Mouse (Mus musculus) limb, embryonic 12.5 days (tissue): ENCODE results near the gene Cstf1. TPM values are rescaled to one million over a fixed set of nuclear protein-coding genes. Genes with fewer than 3 reads are reported as not detected.

Experiments used
- ATAC-seq: fragments of 200-750 bp; cut with Nextera tagmentation; 2 replicates; pipeline ENCODE4 v1.8.0; 2017; ENCODE audit warnings: low read depth, moderate TSS enrichment; ENCODE audit not compliant: insufficient number of reproducible peaks, insufficient read depth, low FRiP score, low TSS enrichment
- H3K27ac ChIP-seq: fragments of 300-500 bp; sonication (generic); 2 replicates; pipeline ENCODE4 v1.5.1; 2016; ENCODE audit warnings: mild to moderate bottlenecking, moderate library complexity
- H3K27me3 ChIP-seq: fragments of 300-500 bp; sonication (generic); 2 replicates; pipeline ENCODE4 v1.6.1; 2016; ENCODE audit warnings: mild to moderate bottlenecking, moderate library complexity
- H3K36me3 ChIP-seq: fragments of 300-500 bp; sonication (generic); 2 replicates; pipeline ENCODE4 v1.6.1; 2016; ENCODE audit warnings: mild to moderate bottlenecking, moderate library complexity
- H3K4me1 ChIP-seq: fragments of 300-500 bp; sonication (generic); replicated peaks from 2 replicates; pipeline ENCODE4 v1.6.1; 2016
- H3K4me2 ChIP-seq: fragments of 300-500 bp; sonication (generic); 2 replicates; pipeline ENCODE4 v1.6.1; 2016; ENCODE audit warnings: mild to moderate bottlenecking, moderate library complexity
- H3K4me3 ChIP-seq: fragments of 300-500 bp; sonication (generic); replicated peaks from 2 replicates; pipeline ENCODE4 v1.5.1; 2016; ENCODE audit warnings: mild to moderate bottlenecking
- H3K9ac ChIP-seq: fragments of 300-500 bp; sonication (generic); replicated peaks from 2 replicates; pipeline ENCODE4 v1.6.1; 2016; ENCODE audit warnings: mild to moderate bottlenecking, moderate library complexity
- H3K9me3 ChIP-seq: fragments of 300-500 bp; sonication (generic); 2 replicates; pipeline ENCODE4 v1.6.1; 2016; ENCODE audit warnings: mild to moderate bottlenecking, moderate library complexity
- WGBS: fragments of 180-500 bp; shearing (Covaris S2); methylation state at CpG from one replicate; pipeline ENCODE4 v1.1.7; 2016; 5-methylcytosine and 5-hydroxymethylcytosine counted together
- polyA plus RNA-seq: library from polyadenylated mRNA; unstranded; fragments of >200 nt; fragmentation: Nextera tagmentation; extraction: Ambion mirVana; gene quantifications from 2 replicates; pipeline ENCODE4 v1.2.1, GENCODE M21; 2016

Cstf1 gene
- 48.8 and 52.4 TPM in 2 replicates for polyA plus RNA-seq

- peak within 1 kb of the TSS; percentile 87 for H3K4me2 ChIP-seq
- ATAC-seq, result peak; percentile 98
- H3K36me3 ChIP-seq, result peaks cover 60% of the 10 kb centered on the region
- H3K4me1 ChIP-seq, result peaks cover 30% of the 10 kb centered on the region
- peak within 1 kb of the TSS; percentile 87 for H3K27ac ChIP-seq
- peak within 1 kb of the TSS; percentile 91 for H3K4me3 ChIP-seq
- H3K9ac ChIP-seq, result peak within 1 kb of the TSS; percentile 91
- WGBS, result under 1% methylated on average over 66 of the region's 66 CpGs
- no peaks in the 10 kb centered on the region for H3K9me3 ChIP-seq
- no peaks in the 10 kb centered on the region for H3K27me3 ChIP-seq
These were observed at the start of gene Cstf1, which contains the start of gene Aurka for GRCm38 (mm10) chr2:172370411-172371223. Gene Cstf1 (plus strand): TSS chr2:172370681. Gene Aurka (minus strand): TSS chr2:172370535.

- no peak overlapping the region for H3K4me3 ChIP-seq
- no peak overlapping the region for H3K27ac ChIP-seq
- 0 out of 2 replicates have a peak, but pooled peaks cover 3% of the 10 kb centered on the region for H3K27me3 ChIP-seq
- H3K4me2 ChIP-seq, result no peak overlapping the region
- H3K36me3 ChIP-seq, result no peaks in the 10 kb centered on the region
- ATAC-seq, result no peak
- 17% methylated on average over 9 of the region's 9 CpGs for WGBS
- H3K4me1 ChIP-seq, result no peaks in the 10 kb centered on the region
- H3K9me3 ChIP-seq, result no peaks in the 10 kb centered on the region
- H3K9ac ChIP-seq, result no peak overlapping the region
These were observed 49.6 kb upstream of the Cstf1 start for GRCm38 (mm10) chr2:172320878-172321277.

GRCm38 (mm10) chr2:172328248-172328647 is 42.2 kb upstream of the Cstf1 start:
- no peaks in the 10 kb centered on the region for H3K4me1 ChIP-seq
- 58% methylated on average over 8 of the region's 8 CpGs for WGBS
- H3K9ac ChIP-seq, result no peak overlapping the region
- no peak overlapping the region for H3K4me3 ChIP-seq
- H3K4me2 ChIP-seq, result no peak overlapping the region
- peaks cover 5% of the 10 kb centered on the region; the same call in 1 of the 2 replicates for H3K9me3 ChIP-seq
- no peak for ATAC-seq
- H3K27ac ChIP-seq, result no peak overlapping the region
- peaks cover 31% of the 10 kb centered on the region for H3K27me3 ChIP-seq
- H3K36me3 ChIP-seq, result no peaks in the 10 kb centered on the region

- WGBS, result 9% methylated on average over 13 of the region's 13 CpGs
- no peak overlapping the region for H3K4me3 ChIP-seq
- no peak overlapping the region for H3K4me2 ChIP-seq
- no peak overlapping the region for H3K9ac ChIP-seq
- H3K9me3 ChIP-seq, result peaks cover 5% of the 10 kb centered on the region; the same call in 1 of the 2 replicates
- H3K36me3 ChIP-seq, result no peaks in the 10 kb centered on the region
- peaks cover 33% of the 10 kb centered on the region for H3K27me3 ChIP-seq
- no peak; the same call in 1 of the 2 replicates for ATAC-seq
- no peak overlapping the region for H3K27ac ChIP-seq
- H3K4me1 ChIP-seq, result no peaks in the 10 kb centered on the region
These were observed 41.3 kb upstream of the Cstf1 start for GRCm38 (mm10) chr2:172329179-172329578.

GRCm38 (mm10) chr2:172338206-172338942 is 32.1 kb upstream of the Cstf1 start:
- H3K4me3 ChIP-seq, result no peak overlapping the region
- H3K4me2 ChIP-seq, result no peak overlapping the region
- H3K27ac ChIP-seq, result no peak overlapping the region
- H3K9me3 ChIP-seq, result no peaks in the 10 kb centered on the region
- peaks cover 2% of the 10 kb centered on the region; the same call in 1 of the 2 replicates for H3K27me3 ChIP-seq
- WGBS, result 59% methylated on average over 19 of the region's 19 CpGs
- H3K9ac ChIP-seq, result no peak overlapping the region
- no peak for ATAC-seq
- no peaks in the 10 kb centered on the region for H3K4me1 ChIP-seq
- H3K36me3 ChIP-seq, result no peaks in the 10 kb centered on the region

- WGBS, result 62% methylated on average over 3 of the region's 3 CpGs
- no peak for ATAC-seq
These were observed 29.5 kb upstream of the Cstf1 start for GRCm38 (mm10) chr2:172340936-172341335.

GRCm38 (mm10) chr2:172341606-172342005 is 28.9 kb upstream of the Cstf1 start:
- Histone ChIP-seq H3K9ac (no peak overlapping the region), H3K9me3 (no peaks in the 10 kb centered on the region), H3K4me2 (no peak overlapping the region), H3K4me1 (peaks cover 9% of the 10 kb centered on the region; the same call in 1 of the 2 replicates), H3K27ac (no peak overlapping the region), H3K4me3 (no peak overlapping the region), H3K27me3 (0 out of 2 replicates have a peak, but pooled peaks cover 2% of the 10 kb centered on the region), H3K36me3 (no peaks in the 10 kb centered on the region)
- 69% methylated on average over 5 of the region's 5 CpGs for WGBS
- ATAC-seq, result no peak

More at GRCm38 (mm10) chr2:172340936-172341335, 29.5 kb upstream of the Cstf1 start:
- Histone ChIP-seq H3K27ac (no peak overlapping the region), H3K9me3 (no peaks in the 10 kb centered on the region), H3K36me3 (no peaks in the 10 kb centered on the region), H3K4me2 (no peak overlapping the region), H3K27me3 (no peaks in the 10 kb centered on the region), H3K9ac (no peak overlapping the region), H3K4me3 (no peak overlapping the region), H3K4me1 (peaks cover 7% of the 10 kb centered on the region; the same call in 1 of the 2 replicates)

GRCm38 (mm10) chr2:172343751-172344150 is 26.7 kb upstream of the Cstf1 start:
- H3K4me2 ChIP-seq, result no peak overlapping the region

GRCm38 (mm10) chr2:172344669-172345068 is 25.8 kb upstream of the Cstf1 start:
- WGBS, result 35% methylated on average over 5 of the region's 5 CpGs
- Histone ChIP-seq H3K27me3 (0 out of 2 replicates have a peak, but pooled peaks cover 7% of the 10 kb centered on the region), H3K27ac (peak overlapping the region; percentile 71), H3K9ac (no peak overlapping the region), H3K4me3 (peak overlapping the region; percentile 72), H3K36me3 (no peaks in the 10 kb centered on the region), H3K4me2 (peak overlapping the region; percentile 95), H3K4me1 (peaks cover 10% of the 10 kb centered on the region; the same call in 1 of the 2 replicates), H3K9me3 (no peaks in the 10 kb centered on the region)
- ATAC-seq, result no peak

More at GRCm38 (mm10) chr2:172343751-172344150, 26.7 kb upstream of the Cstf1 start:
- WGBS, result 94% methylated on average over 7 of the region's 7 CpGs
- H3K9ac ChIP-seq, result no peak overlapping the region
- H3K4me3 ChIP-seq, result no peak overlapping the region
- no peaks in the 10 kb centered on the region for H3K9me3 ChIP-seq
- no peak overlapping the region for H3K27ac ChIP-seq
- no peak for ATAC-seq
- peaks cover 10% of the 10 kb centered on the region; the same call in 1 of the 2 replicates for H3K4me1 ChIP-seq
- H3K36me3 ChIP-seq, result no peaks in the 10 kb centered on the region
- H3K27me3 ChIP-seq, result 0 out of 2 replicates have a peak, but pooled peaks cover 7% of the 10 kb centered on the region

- WGBS, result 1% methylated on average over 33 of the region's 35 CpGs
- Histone ChIP-seq H3K9ac (peak within 1 kb of the TSS; percentile 70), H3K27me3 (0 out of 2 replicates have a peak, but pooled peaks cover 7% of the 10 kb centered on the region), H3K36me3 (no peaks in the 10 kb centered on the region), H3K4me3 (peak within 1 kb of the TSS; percentile 72), H3K9me3 (no peaks in the 10 kb centered on the region), H3K4me1 (peaks cover 10% of the 10 kb centered on the region; the same call in 1 of the 2 replicates), H3K4me2 (peak within 1 kb of the TSS; percentile 95), H3K27ac (peak within 1 kb of the TSS; percentile 71)
- ATAC-seq, result peak; percentile 95
These were observed 25.2 kb upstream of the Cstf1 start, which contains the start of gene Fam210b for GRCm38 (mm10) chr2:172345258-172345738. Gene Fam210b (plus strand): TSS chr2:172345565.
